In the genomic region with DNA sequence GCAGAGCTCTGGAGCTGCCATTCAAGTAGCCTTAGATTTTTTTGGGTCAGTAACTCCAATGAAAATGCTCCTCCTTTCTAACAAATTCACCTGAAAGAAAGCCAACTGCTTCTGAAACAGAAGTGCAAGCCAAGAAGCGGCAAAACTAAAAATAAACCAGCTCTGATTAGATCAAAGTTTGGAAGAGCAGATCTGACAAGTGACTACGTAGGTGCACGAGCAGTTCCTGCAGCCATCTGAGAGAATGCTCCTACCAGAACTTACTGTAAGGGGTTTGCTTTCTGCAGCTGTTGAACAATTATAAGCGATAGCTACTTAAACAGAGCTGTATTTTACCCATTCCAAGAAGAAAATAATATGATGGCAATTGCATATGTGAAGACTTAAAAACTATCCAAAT, we compare ENCODE assay signal across 23 mouse cellular contexts.
DNase-seq lines count a peak whose midpoint lies in the region; ATAC-seq and TF ChIP-seq lines count a peak whose summit lies in the region.
"Had no signal": no experiment of that assay in that cellular context is flagged by ENCODE, and none has a peak within 500 bp of the region (broad histone marks: within the 10 kb centered on the region; RNA-seq: fewer than 3 reads in every experiment).

No protein-coding gene starts in this region.

- no peak for TF ChIP-seq CTCF in kidney, adult 2 months (conservative IDR thresholded peaks at IDR 0.05; ENCODE audit: insufficient read depth, insufficient read length, low read depth, low read length)

- peaks cover 5% of the 10 kb centered on the region for H3K4me1 ChIP-seq in kidney, adult 2 months (ENCODE audit: control insufficient read depth, insufficient read depth, low read length)
- 0 out of 2 replicates have a peak, but pooled peaks cover 13% of the 10 kb centered on the region for H3K4me1 ChIP-seq in kidney, embryonic 14.5 days (ENCODE audit: control insufficient read depth, insufficient read depth, low read length)
- peaks cover 5% of the 10 kb centered on the region; the same call in 1 of the 2 replicates for H3K4me1 ChIP-seq in forebrain, embryonic 16.5 days (replicated peaks; ENCODE audit: control insufficient read depth, insufficient read depth, low read length)
- H3K4me1 ChIP-seq in hindbrain, embryonic 12.5 days: peaks cover 4% of the 10 kb centered on the region; the same call in 1 of the 2 replicates
- no peaks in the 10 kb centered on the region for H3K4me1 ChIP-seq in forebrain, embryonic 10.5 days
- H3K4me1 ChIP-seq: limb, embryonic 12.5 days; neural tube, embryonic 12.5 days had no signal

- no peak overlapping the region for H3K4me3 ChIP-seq in kidney, adult 2 months (ENCODE audit: insufficient read depth, low read depth, low read length)
- no peak overlapping the region for H3K4me3 ChIP-seq in kidney, embryonic 14.5 days (ENCODE audit: low read length)
- H3K4me3 ChIP-seq in macrophage (ENCODE audit: inconsistent target): no peak overlapping the region
- no peak overlapping the region for H3K4me3 ChIP-seq in forebrain, embryonic 16.5 days (replicated peaks; ENCODE audit: low read length)
- no peak overlapping the region for H3K4me3 ChIP-seq in hindbrain, embryonic 12.5 days
- no peak overlapping the region for H3K4me3 ChIP-seq in forebrain, embryonic 10.5 days
- H3K4me3 ChIP-seq: limb, embryonic 12.5 days; megakaryocyte, embryonic 14.5 days; midbrain, embryonic 13.5 days; neural tube, embryonic 12.5 days had no signal

- H3K79me2 ChIP-seq in macrophage (ENCODE audit: inconsistent target): no peaks in the 10 kb centered on the region

- 58% methylated on average over 4 of the region's 4 CpGs for WGBS in kidney, adult 2 months
- WGBS in kidney, embryonic 14.5 days: 70% methylated on average over 4 of the region's 4 CpGs
- WGBS in macrophage (ENCODE audit: missing documents): 92% methylated on average over 4 of the region's 4 CpGs
- WGBS in forebrain, embryonic 16.5 days: 74% methylated on average over 4 of the region's 4 CpGs
- 88% methylated on average over 4 of the region's 4 CpGs for WGBS in hindbrain, embryonic 12.5 days
- WGBS in forebrain, embryonic 10.5 days: 87% methylated on average over 4 of the region's 4 CpGs

- peak; percentile 41 for DNase-seq in kidney, adult 2 months
- DNase-seq in CD4-positive helper T cell, adult 2 months (ENCODE audit: low read depth, low spot score): peak; percentile 39
- peak; percentile 2 for DNase-seq in R1 (ENCODE audit: low read depth, low spot score)
- DNase-seq in forebrain, embryonic 10.5 days (ENCODE audit: extremely low spot score, low spot score): no peak
- DNase-seq: adrenal gland, adult 8-10 months; cerebellum, adult 8-10 months; cerebellum, postnatal 36 days; embryo, embryonic 11 days; layer of hippocampus, postnatal 36 days; lung, embryonic 14.5 days; retina, postnatal 1 day; right cerebral cortex, postnatal 25 days; spleen, adult 18-20 months had no signal

- no peak overlapping the region for H3K4me2 ChIP-seq in kidney, embryonic 14.5 days (replicated peaks; ENCODE audit: low read depth, low read length)
- H3K4me2 ChIP-seq in forebrain, embryonic 16.5 days (ENCODE audit: low read length): no peak overlapping the region
- no peak overlapping the region for H3K4me2 ChIP-seq in hindbrain, embryonic 12.5 days (replicated peaks)
- H3K4me2 ChIP-seq: heart, embryonic 11.5 days; limb, embryonic 12.5 days; lung, embryonic 14.5 days; midbrain, embryonic 13.5 days; neural tube, embryonic 12.5 days had no signal

- no peak for ATAC-seq in kidney, embryonic 14.5 days (ENCODE audit: low FRiP score, low TSS enrichment)
- ATAC-seq in forebrain, embryonic 16.5 days: no peak
- no peak for ATAC-seq in hindbrain, embryonic 12.5 days (ENCODE audit: low FRiP score)
- ATAC-seq: midbrain, embryonic 13.5 days had no signal

- H3K27me3 ChIP-seq in kidney, adult 2 months (replicated peaks; ENCODE audit: control insufficient read depth, insufficient read depth, low read length): no peaks in the 10 kb centered on the region
- H3K27me3 ChIP-seq in kidney, embryonic 14.5 days (ENCODE audit: control insufficient read depth, insufficient read depth, low read length): no peaks in the 10 kb centered on the region
- no peaks in the 10 kb centered on the region for H3K27me3 ChIP-seq in forebrain, embryonic 16.5 days (replicated peaks; ENCODE audit: control insufficient read depth, insufficient read depth, low read length)
- no peaks in the 10 kb centered on the region for H3K27me3 ChIP-seq in hindbrain, embryonic 12.5 days
- H3K27me3 ChIP-seq in forebrain, embryonic 10.5 days (ENCODE audit: poor library complexity, severe bottlenecking): no peaks in the 10 kb centered on the region
- H3K27me3 ChIP-seq: limb, embryonic 12.5 days; megakaryocyte, embryonic 14.5 days; midbrain, embryonic 13.5 days; neural tube, embryonic 12.5 days had no signal

- no peaks in the 10 kb centered on the region for H3K36me3 ChIP-seq in kidney, adult 2 months (ENCODE audit: control insufficient read depth, insufficient read depth, low read length)
- no peaks in the 10 kb centered on the region for H3K36me3 ChIP-seq in kidney, embryonic 14.5 days (ENCODE audit: control insufficient read depth, insufficient read depth, low read length)
- H3K36me3 ChIP-seq in macrophage (ENCODE audit: inconsistent target): no peaks in the 10 kb centered on the region
- H3K36me3 ChIP-seq in forebrain, embryonic 16.5 days (ENCODE audit: control insufficient read depth, insufficient read depth): no peaks in the 10 kb centered on the region
- no peaks in the 10 kb centered on the region for H3K36me3 ChIP-seq in hindbrain, embryonic 12.5 days
- no peaks in the 10 kb centered on the region for H3K36me3 ChIP-seq in forebrain, embryonic 10.5 days (replicated peaks)
- H3K36me3 ChIP-seq: limb, embryonic 12.5 days; midbrain, embryonic 13.5 days; neural tube, embryonic 12.5 days had no signal

- H3K27ac ChIP-seq in kidney, adult 2 months (ENCODE audit: insufficient read depth, low read depth, low read length): no peak overlapping the region
- H3K27ac ChIP-seq in kidney, embryonic 14.5 days (ENCODE audit: low read depth, low read length): no peak overlapping the region
- peak overlapping the region; percentile 82 for H3K27ac ChIP-seq in macrophage
- H3K27ac ChIP-seq in forebrain, embryonic 16.5 days (ENCODE audit: low read length): no peak overlapping the region
- no peak overlapping the region for H3K27ac ChIP-seq in hindbrain, embryonic 12.5 days
- H3K27ac ChIP-seq in forebrain, embryonic 10.5 days: no peak overlapping the region
- H3K27ac ChIP-seq: limb, embryonic 12.5 days; liver, embryonic 14.5 days; midbrain, embryonic 13.5 days; neural tube, embryonic 12.5 days had no signal

- no peaks in the 10 kb centered on the region for H3K9me3 ChIP-seq in kidney, embryonic 14.5 days (ENCODE audit: control insufficient read depth, low read length)
- H3K9me3 ChIP-seq in forebrain, embryonic 16.5 days (ENCODE audit: control insufficient read depth, low read length): no peaks in the 10 kb centered on the region
- H3K9me3 ChIP-seq in hindbrain, embryonic 12.5 days (replicated peaks): no peaks in the 10 kb centered on the region
- no peaks in the 10 kb centered on the region for H3K9me3 ChIP-seq in forebrain, embryonic 10.5 days
- H3K9me3 ChIP-seq: limb, embryonic 12.5 days; megakaryocyte, embryonic 14.5 days; midbrain, embryonic 13.5 days; neural tube, embryonic 12.5 days had no signal

- no peak overlapping the region for H3K9ac ChIP-seq in kidney, embryonic 14.5 days (ENCODE audit: low read depth, low read length)
- H3K9ac ChIP-seq in forebrain, embryonic 16.5 days (replicated peaks; ENCODE audit: low read depth, low read length): no peak overlapping the region
- no peak overlapping the region for H3K9ac ChIP-seq in hindbrain, embryonic 12.5 days
- H3K9ac ChIP-seq: limb, embryonic 12.5 days; liver, embryonic 14.5 days; lung, embryonic 14.5 days; midbrain, embryonic 13.5 days; neural tube, embryonic 12.5 days had no signal

- TF ChIP-seq POLR2A in kidney, adult 2 months (IDR thresholded peaks at IDR 0.05; ENCODE audit: low read depth, low read length): no peak
